Mouse (Mus musculus): ENCODE data around the gene Arap2. TPM values are rescaled to one million over a fixed set of nuclear protein-coding genes. Genes with fewer than 3 reads are reported as not detected.
A peak's percentile ranks its signal among the peaks of the same experiment; 100 is the strongest.
"Not testable (repeated sequence)": the region's sequence is repeated elsewhere in the genome, so short reads cannot be mapped to it uniquely, and the experiment has no call there.

Gene Arap2
- polyA plus RNA-seq, 1 experiment from 2014 or later: 5.3 TPM

DNA sequence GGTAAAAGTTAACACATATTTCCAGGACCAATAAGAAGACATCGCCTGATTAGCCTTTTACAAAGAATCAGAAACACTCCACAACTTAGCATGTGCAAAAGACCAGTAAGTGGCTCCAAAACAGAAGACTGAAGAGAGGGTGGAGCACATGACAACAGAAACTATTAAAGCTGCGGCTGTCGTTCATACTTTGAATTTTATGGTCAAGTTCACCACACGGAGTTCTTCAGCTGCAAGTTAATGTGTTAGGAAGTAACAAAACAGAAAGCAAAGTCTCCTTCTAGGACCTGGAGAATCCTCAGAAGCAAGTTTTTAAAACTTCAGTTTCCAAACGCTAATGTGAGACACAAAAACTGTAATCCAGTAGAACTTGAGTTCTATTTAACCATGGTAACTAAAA lies 1.8 kb downstream of the Arap2 start:
- Histone ChIP-seq H3K27ac (replicated peaks) (no peak overlapping the region), H3K4me3 (0 out of 2 replicates have a peak overlapping the region, but pooled peaks have one; percentile 75)

DNA sequence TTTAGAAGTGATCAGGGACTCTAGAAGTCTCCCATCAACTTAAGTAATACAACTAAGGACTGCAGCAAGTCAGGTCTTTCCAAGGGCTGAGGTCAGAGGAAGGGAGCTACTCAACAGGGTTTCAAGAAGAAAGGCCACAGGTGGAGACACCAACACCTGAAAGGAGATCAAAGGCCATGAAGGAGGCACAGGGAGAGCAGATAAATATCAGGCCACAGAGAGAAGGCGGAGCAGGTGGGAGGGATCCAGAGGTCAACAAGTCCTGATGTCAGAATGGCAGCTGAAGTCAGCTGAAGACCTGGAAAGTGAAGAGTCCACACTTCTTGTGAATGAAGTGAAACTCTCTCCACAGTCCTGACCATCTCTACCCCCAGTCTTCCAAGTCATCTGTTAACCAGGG lies 2.9 kb downstream of the Arap2 start:
- H3K36me3 ChIP-seq: no peaks in the 10 kb centered on the region
- 100% methylated on average over 1 of the region's 1 CpGs for WGBS
- H3K27ac ChIP-seq (replicated peaks): no peak overlapping the region; the same call in 1 of the 2 replicates
- no peaks in the 10 kb centered on the region for H3K9me3 ChIP-seq
- H3K4me1 ChIP-seq (replicated peaks): peaks cover 10% of the 10 kb centered on the region
- H3K27me3 ChIP-seq: no peaks in the 10 kb centered on the region
- no peak for ATAC-seq (ENCODE audit: low FRiP score, low read depth)
- no peak overlapping the region for H3K9ac ChIP-seq
- no peak overlapping the region for H3K4me2 ChIP-seq
- no peak overlapping the region for H3K4me3 ChIP-seq

More for the DNA sequence above, 1.8 kb downstream of the Arap2 start:
- Histone ChIP-seq H3K4me2 (peak overlapping the region; percentile 93), H3K36me3 (no peaks in the 10 kb centered on the region), H3K27me3 (no peaks in the 10 kb centered on the region), H3K4me1 (replicated peaks) (peaks cover 10% of the 10 kb centered on the region), H3K9ac (no peak overlapping the region), H3K9me3 (no peaks in the 10 kb centered on the region)
- WGBS: 81% methylated on average over 5 of the region's 5 CpGs
- ATAC-seq (ENCODE audit: low FRiP score, low read depth): no peak

DNA sequence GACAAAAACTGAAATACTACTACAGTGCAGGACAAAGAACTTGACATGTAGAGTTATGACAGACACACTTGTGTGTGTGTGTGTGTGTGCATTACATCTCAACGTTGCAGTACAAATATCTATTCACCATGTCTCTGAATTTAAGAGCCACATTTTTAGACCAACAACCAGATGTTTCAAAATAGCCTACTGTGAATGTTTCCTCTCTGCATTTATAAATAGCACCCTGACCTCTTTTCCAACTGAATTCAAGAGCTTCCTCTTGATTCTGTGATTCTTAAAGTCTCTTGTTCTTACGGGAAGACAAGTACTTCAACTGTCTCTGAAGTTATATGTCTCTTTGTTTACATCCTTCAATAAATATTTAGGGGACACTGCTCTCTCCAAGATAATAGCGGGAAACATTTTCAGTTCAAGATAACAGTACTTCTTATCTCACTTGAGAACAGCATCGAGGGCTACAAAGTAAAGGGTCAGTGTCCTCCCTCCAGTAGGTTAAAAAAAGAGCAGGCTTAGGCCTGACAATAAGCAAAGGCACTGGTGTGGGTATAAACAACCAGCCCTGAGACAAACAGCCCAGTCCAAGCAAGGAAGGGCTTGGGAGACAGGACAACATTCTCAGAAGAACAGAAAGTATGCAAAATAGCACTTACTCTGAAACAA lies 3.5 kb downstream of the Arap2 start:
- no peak overlapping the region for H3K9ac ChIP-seq
- H3K9me3 ChIP-seq: no peaks in the 10 kb centered on the region
- H3K36me3 ChIP-seq: no peaks in the 10 kb centered on the region
- H3K27ac ChIP-seq (replicated peaks): peak overlapping the region; percentile 11; the same call in 1 of the 2 replicates
- H3K4me2 ChIP-seq: no peak overlapping the region
- H3K4me3 ChIP-seq: no peak overlapping the region
- H3K27me3 ChIP-seq: no peaks in the 10 kb centered on the region
- H3K4me1 ChIP-seq (replicated peaks): peaks cover 10% of the 10 kb centered on the region
- 74% methylated on average over 4 of the region's 4 CpGs for WGBS
- no peak for ATAC-seq (ENCODE audit: low FRiP score, low read depth)

DNA sequence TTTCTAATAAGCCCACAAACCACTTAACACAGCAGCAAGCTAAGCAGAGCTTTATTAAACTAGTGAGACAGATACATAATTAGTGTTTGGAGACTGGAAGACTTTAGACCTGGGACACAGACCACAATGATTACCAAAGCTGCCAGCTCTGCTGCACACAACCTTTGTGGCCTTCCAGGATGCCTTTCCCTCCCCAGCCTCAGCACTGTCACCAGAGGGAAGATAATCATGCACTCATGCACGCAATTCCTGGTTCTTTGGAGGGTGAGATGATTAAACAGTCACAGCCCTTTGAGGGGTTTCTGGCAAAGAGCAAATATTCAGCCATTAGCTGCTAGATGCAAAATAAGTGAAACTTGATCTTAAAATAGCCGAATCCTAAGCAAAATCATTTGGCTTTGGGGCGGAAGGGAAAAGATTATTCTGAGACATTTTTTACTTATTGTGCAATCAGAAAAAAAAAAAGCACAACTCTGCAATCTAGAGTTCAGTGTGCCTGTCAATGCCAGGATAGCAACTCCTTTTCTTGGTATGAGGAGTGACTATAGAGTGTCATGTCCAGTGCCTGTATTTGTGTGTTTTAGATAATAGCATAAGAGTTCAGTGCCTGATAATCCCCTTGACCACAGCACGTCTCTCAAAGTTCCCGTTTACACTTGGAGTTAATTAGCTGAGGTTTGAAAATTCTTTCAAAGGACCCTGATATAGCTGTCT lies 5.0 kb downstream of the Arap2 start:
- H3K4me2 ChIP-seq: no peak overlapping the region
- H3K27ac ChIP-seq (replicated peaks): 0 out of 2 replicates have a peak overlapping the region, but pooled peaks have one; percentile 34
- H3K4me3 ChIP-seq: no peak overlapping the region
- no peak for ATAC-seq (ENCODE audit: low FRiP score, low read depth)
- H3K36me3 ChIP-seq: no peaks in the 10 kb centered on the region
- 58% methylated on average over 5 of the region's 5 CpGs for WGBS
- no peak overlapping the region for H3K9ac ChIP-seq
- H3K4me1 ChIP-seq (replicated peaks): peaks cover 10% of the 10 kb centered on the region
- no peaks in the 10 kb centered on the region for H3K27me3 ChIP-seq
- no peaks in the 10 kb centered on the region for H3K9me3 ChIP-seq

DNA sequence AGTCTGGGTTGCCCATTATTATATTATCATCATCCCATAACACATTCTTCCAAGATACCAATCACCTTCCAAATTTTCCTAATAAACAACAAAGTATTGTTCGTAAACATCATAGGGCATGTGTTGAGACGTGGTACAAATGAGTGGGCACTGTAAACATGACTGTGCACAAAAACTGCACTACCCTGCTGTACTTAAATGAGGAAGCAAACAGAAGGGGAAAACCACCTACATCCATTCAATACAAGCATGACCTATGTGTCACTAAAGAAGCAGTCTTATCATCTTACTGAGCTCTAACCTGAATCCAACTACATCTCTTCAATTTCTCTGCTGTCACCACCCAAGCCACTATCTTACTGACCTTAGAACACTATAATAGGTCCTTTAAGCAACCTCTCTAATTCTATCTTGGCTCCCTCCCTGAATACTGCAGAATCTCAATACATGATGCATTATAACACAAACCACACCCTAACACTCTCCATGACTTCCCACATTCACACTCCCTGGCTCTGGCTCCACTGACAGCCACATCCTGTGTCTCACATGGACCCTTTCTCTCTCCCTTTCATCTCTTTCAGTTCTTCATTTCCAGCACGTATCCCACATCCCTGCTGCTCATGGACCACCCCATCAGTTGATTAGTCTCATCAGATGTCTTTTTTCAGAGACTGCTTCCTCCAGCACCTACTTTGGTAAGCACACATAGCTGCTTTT lies 10.0 kb downstream of the Arap2 start:
- Histone ChIP-seq H3K36me3 (no peaks in the 10 kb centered on the region), H3K27me3 (no peaks in the 10 kb centered on the region), H3K4me3 (no peak overlapping the region), H3K9ac (no peak overlapping the region), H3K27ac (replicated peaks) (no peak overlapping the region), H3K9me3 (no peaks in the 10 kb centered on the region), H3K4me1 (replicated peaks) (peaks cover 4% of the 10 kb centered on the region), H3K4me2 (no peak overlapping the region)
- ATAC-seq (ENCODE audit: low FRiP score, low read depth): no peak
- 85% methylated on average over 3 of the region's 3 CpGs for WGBS

DNA sequence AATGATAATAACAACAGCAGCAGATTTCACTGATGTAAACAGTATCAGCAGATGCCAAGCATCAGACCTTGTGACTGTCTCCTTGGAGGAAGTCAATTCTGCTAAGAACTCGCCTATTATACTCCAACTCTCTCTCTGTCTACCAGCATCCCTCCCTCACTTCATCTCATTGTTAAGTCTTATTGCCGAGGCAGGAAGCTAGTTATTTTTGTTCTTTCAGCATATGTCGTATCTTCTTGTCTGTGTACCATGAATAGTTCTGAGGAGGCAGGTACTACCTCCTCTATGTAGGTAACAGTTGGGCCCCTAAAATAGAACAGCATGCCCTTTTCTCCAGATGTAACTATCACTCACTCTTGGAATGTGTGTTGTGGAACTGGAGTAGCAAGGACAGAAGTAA lies 13.0 kb downstream of the Arap2 start:
- Histone ChIP-seq H3K27me3 (no peaks in the 10 kb centered on the region), H3K9me3 (no peaks in the 10 kb centered on the region), H3K36me3 (no peaks in the 10 kb centered on the region), H3K9ac (no peak overlapping the region), H3K4me1 (replicated peaks) (no peaks in the 10 kb centered on the region), H3K4me3 (no peak overlapping the region), H3K27ac (replicated peaks) (no peak overlapping the region), H3K4me2 (no peak overlapping the region)
- no peak for ATAC-seq (ENCODE audit: low FRiP score, low read depth)
- 75% methylated on average over 3 of the region's 3 CpGs for WGBS

DNA sequence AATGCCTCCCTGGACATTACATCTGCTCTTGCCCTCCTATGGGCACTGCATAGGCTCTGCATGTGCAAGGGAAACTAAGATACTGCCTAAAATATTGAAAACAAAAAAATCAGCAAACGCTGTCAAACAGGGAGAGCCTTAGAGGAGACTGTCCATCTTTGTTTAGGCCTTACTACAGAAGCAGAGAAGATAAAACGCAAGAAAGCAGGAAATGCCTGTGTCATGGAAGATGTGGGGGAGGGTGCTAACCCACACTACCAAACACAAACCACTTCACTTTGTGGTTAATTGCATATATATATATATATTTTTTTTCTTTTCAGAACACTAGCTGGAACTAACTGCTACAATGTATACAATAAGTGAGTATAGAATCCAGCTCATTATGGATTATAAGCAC lies 14.3 kb downstream of the Arap2 start:
- Histone ChIP-seq H3K36me3 (no peaks in the 10 kb centered on the region), H3K9ac (no peak overlapping the region), H3K4me2 (no peak overlapping the region), H3K27me3 (no peaks in the 10 kb centered on the region), H3K27ac (replicated peaks) (no peak overlapping the region), H3K4me3 (no peak overlapping the region), H3K4me1 (replicated peaks) (no peaks in the 10 kb centered on the region), H3K9me3 (no peaks in the 10 kb centered on the region)
- ATAC-seq (ENCODE audit: low FRiP score, low read depth): no peak
- whole genome bisulfite sequencing: 64% methylated on average over 2 of the region's 2 CpGs

DNA sequence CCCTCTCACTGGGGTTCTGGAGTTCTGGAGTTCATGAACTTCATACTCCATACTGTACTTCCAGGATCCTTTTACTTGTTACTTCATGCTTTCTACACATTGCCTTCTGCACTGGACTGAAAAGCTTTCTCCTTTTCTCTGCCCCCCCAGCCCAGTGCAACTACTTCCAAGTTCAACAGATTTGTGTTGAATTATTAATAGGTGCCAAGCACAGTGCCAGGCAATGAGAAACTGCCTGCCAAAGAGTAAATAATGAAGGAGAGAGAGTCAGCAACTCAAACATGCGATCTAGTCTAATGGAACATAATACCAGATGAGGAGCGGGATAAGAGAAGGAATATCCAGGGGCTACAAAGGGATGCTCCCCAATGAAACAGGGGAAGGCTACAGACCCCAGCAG lies 17.8 kb downstream of the Arap2 start:
- Histone ChIP-seq H3K4me2 (no peak overlapping the region), H3K4me1 (replicated peaks) (no peaks in the 10 kb centered on the region), H3K36me3 (no peaks in the 10 kb centered on the region), H3K9me3 (no peaks in the 10 kb centered on the region), H3K27me3 (no peaks in the 10 kb centered on the region), H3K27ac (replicated peaks) (no peak overlapping the region), H3K4me3 (no peak overlapping the region), H3K9ac (no peak overlapping the region)
- 81% methylated on average over 2 of the region's 2 CpGs for WGBS
- no peak for ATAC-seq (ENCODE audit: low FRiP score, low read depth)

DNA sequence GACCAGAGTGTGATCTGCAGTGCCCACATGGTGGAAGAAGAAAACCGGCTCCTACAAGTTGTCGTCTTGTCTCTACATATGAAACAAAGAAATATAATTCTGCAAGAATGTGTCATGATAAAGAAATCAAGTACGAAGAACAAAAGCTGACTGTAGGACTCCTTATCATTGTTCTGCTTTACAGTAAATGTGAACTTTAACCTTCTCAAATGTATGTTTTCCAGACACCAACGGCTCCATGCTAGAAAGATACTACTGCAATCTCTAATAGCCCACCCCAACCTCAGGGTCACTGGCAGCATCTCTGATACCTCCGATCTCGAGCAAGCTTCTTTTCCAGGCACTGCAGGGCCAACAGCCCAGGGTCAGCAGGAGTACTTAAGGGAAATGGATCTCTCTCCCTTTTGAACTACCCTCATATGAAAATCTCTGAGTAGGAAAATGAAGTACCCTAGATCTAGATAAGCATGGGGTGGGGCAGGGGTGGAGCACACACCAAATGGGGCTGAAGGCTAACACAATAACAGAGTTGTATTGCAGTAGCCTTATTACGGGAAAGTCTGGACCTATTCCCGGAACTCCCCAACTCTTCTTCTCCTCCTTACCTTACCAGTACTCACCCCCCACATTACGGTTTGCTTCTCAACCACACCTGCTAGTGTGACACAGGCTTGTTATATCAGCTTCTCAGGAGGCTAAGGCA lies 22.6 kb downstream of the Arap2 start:
- WGBS: 91% methylated on average over 9 of the region's 9 CpGs
- no peak overlapping the region for H3K27ac ChIP-seq (replicated peaks)
- no peaks in the 10 kb centered on the region for H3K9me3 ChIP-seq
- H3K4me3 ChIP-seq: no peak overlapping the region
- no peaks in the 10 kb centered on the region for H3K4me1 ChIP-seq (replicated peaks)
- no peaks in the 10 kb centered on the region for H3K36me3 ChIP-seq
- no peak for ATAC-seq (ENCODE audit: low FRiP score, low read depth)
- no peak overlapping the region for H3K9ac ChIP-seq
- H3K4me2 ChIP-seq: no peak overlapping the region
- no peaks in the 10 kb centered on the region for H3K27me3 ChIP-seq

DNA sequence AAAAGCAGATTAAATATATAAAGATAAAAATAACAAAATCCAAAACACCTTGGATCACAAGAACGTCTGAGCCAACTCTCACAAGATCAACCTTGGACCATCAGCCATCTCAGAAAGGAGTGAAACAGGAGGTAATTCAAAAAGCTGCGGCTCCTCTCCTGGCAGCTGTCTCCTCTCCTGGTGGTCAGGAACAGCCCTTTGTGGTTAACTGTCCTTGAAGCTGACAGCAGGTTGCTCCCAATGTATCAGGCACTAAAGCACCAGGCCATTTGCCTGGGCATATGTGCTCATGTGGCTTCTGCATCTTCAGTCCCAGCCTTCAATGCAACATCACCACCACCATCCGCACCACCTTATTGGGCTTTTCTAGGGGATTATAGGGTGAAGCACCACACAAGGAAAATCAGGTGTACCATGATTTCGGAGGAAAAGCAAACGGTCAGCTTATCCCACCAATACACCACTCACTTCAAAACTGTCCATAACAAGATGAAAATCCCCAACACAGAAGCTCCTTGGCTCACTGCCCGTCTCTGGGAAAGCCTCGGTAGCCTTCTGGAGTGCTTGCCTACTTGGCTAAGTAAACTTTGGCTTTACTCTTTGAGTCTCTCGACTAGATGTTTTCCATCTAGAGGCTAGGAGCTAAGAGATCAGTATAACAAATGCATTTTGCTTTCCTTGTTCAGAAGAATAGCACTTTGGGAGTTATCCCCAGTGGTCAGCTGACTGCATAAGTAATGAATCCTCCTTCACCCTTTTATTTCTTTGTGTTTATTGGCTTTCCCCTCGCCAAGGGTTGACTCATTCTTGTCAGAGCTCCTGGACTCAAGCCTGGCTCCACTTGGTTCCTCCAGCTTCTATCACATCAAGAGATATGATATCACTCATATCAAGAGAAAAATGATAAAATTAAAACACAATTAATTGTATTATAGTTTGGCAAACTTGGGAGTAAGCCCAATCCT lies 26.2 kb downstream of the Arap2 start:
- Histone ChIP-seq H3K27me3 (no peaks in the 10 kb centered on the region), H3K36me3 (no peaks in the 10 kb centered on the region), H3K9me3 (no peaks in the 10 kb centered on the region), H3K4me3 (no peak overlapping the region), H3K4me1 (replicated peaks) (no peaks in the 10 kb centered on the region), H3K27ac (replicated peaks) (no peak overlapping the region), H3K4me2 (no peak overlapping the region), H3K9ac (no peak overlapping the region)
- WGBS: 83% methylated on average over 9 of the region's 9 CpGs
- ATAC-seq (ENCODE audit: low FRiP score, low read depth): no peak

DNA sequence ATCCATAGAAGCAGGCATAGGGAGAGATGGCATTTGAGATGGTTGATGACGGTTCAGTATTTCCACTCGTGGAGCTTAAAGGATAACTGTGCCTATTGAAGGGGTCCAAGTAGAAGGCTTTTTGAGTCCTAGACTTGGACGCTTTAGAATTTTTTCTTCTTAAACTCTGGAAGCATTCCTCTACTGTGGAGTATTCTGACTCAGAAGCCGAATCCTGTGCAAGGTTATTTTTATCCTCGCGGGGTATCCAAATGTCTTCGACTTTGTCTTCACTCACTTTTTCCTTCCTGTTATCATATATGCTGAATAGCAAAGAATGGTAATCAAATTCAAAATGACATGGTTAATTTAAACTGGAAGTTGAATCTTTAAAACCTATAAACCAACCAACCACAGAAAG lies 35.4 kb downstream of the Arap2 start:
- 93% methylated on average over 7 of the region's 7 CpGs for WGBS
- not testable (repeated sequence) for H3K27me3 ChIP-seq; H3K36me3 ChIP-seq; ATAC-seq (ENCODE audit: low FRiP score, low read depth); H3K4me1 ChIP-seq (replicated peaks); H3K9me3 ChIP-seq; H3K4me2 ChIP-seq; H3K4me3 ChIP-seq; H3K9ac ChIP-seq; H3K27ac ChIP-seq (replicated peaks)
